Mouse (Mus musculus): ENCODE results near the gene Steap4. TPM values are rescaled to one million over a fixed set of nuclear protein-coding genes. Genes with fewer than 3 reads are reported as not detected.

The Steap4 gene
- polyA plus RNA-seq, 1 experiment = 8.7 TPM

DNA sequence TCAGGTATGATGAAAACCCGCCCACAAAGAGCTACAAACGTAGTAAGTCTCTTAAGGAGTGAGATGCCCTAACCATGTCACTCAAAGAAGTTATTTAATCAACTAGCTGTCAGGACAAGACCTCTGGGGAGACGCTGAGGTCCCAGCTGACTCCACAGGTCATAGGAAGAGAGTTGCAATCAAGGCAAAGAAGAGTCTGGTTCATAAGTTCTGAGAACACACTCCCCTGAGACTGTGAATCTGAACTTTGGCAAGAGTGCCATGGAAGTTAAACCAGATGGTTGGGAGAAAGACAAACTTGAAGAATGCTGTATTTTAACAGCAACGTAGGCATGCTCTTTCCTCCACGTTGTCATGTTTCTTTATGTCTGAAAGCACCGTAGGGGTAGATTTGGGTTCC, 971 bp upstream of the Steap4 start:
- DNase-seq = no peak

DNA sequence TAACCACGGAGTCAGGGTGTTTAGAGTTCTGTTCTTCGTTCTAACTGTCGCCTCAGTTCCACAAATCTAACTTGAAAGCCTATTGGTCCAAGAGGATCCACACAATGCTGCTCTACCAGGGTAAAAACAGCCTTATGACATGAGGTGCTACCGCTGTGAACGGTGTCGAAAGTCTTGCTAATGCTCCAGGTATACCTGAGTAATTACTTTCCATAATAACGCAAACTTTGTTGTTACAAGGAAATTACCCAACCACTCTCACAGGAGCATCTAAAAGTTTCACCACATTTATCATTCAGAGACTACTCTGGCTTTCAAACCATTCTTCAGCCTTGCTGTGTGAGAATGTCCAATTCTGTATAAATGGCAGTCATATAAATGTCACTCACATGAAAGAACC, 856 bp downstream of the Steap4 start:
- Histone ChIP-seq H3K4me1 (ENCODE audit: control insufficient read depth, insufficient read depth, low read length) (0 out of 2 replicates have a peak, but pooled peaks cover 2% of the 10 kb centered on the region), H3K4me3 (ENCODE audit: insufficient read depth, low read depth, low read length) (no peak overlapping the region), H3K27me3 (replicated peaks; ENCODE audit: control insufficient read depth, insufficient read depth, low read length) (no peaks in the 10 kb centered on the region; the same call in 1 of the 2 replicates), H3K27ac (ENCODE audit: insufficient read depth, low read depth, low read length) (no peak overlapping the region), H3K36me3 (ENCODE audit: control insufficient read depth, insufficient read depth, low read length) (no peaks in the 10 kb centered on the region)
- WGBS = 79% methylated on average over 7 of the region's 7 CpGs
- no peak for DNase-seq
- TF ChIP-seq POLR2A (IDR thresholded peaks at IDR 0.05; ENCODE audit: low read depth, low read length) (no peak), CTCF (conservative IDR thresholded peaks at IDR 0.05; ENCODE audit: insufficient read depth, insufficient read length, low read depth, low read length) (no peak)

More for the DNA sequence above, 971 bp upstream of the Steap4 start:
- H3K36me3 ChIP-seq (ENCODE audit: control insufficient read depth, insufficient read depth, low read length) = no peaks in the 10 kb centered on the region
- WGBS = 84% methylated on average over 6 of the region's 6 CpGs
- no peaks in the 10 kb centered on the region; the same call in 1 of the 2 replicates for H3K27me3 ChIP-seq (replicated peaks; ENCODE audit: control insufficient read depth, insufficient read depth, low read length)
- TF ChIP-seq CTCF (conservative IDR thresholded peaks at IDR 0.05; ENCODE audit: insufficient read depth, insufficient read length, low read depth, low read length) (no peak), POLR2A (IDR thresholded peaks at IDR 0.05; ENCODE audit: low read depth, low read length) (no peak)
- H3K4me1 ChIP-seq (ENCODE audit: control insufficient read depth, insufficient read depth, low read length) = 0 out of 2 replicates have a peak, but pooled peaks cover 2% of the 10 kb centered on the region
- H3K27ac ChIP-seq (ENCODE audit: insufficient read depth, low read depth, low read length) = no peak overlapping the region
- H3K4me3 ChIP-seq (ENCODE audit: insufficient read depth, low read depth, low read length) = no peak overlapping the region

DNA sequence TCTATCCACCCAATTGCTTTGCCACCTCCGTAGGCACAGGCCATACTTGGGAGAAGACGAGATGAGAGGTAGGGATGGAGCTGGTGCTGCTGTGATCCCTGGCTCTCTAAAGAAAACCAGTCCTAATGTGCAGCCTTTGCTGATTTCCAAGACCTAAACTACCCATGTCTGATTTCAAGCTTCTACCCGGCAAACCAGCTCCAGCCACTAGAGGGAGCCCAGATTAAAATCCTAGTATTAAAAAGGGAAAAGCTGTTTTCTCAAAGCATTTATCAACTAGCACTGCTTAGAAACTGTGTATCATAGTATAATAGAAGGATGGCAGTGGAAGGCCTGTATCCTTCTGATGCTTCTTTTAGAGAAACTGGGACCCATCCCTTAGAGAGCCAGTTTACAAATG, 5.0 kb downstream of the Steap4 start:
- no peak overlapping the region for H3K4me3 ChIP-seq (ENCODE audit: insufficient read depth, low read depth, low read length)
- TF ChIP-seq POLR2A (IDR thresholded peaks at IDR 0.05; ENCODE audit: low read depth, low read length) = no peak
- peak; percentile 45 for TF ChIP-seq CTCF (conservative IDR thresholded peaks at IDR 0.05; ENCODE audit: insufficient read depth, insufficient read length, low read depth, low read length)
- WGBS = 24% methylated on average over 3 of the region's 3 CpGs

DNA sequence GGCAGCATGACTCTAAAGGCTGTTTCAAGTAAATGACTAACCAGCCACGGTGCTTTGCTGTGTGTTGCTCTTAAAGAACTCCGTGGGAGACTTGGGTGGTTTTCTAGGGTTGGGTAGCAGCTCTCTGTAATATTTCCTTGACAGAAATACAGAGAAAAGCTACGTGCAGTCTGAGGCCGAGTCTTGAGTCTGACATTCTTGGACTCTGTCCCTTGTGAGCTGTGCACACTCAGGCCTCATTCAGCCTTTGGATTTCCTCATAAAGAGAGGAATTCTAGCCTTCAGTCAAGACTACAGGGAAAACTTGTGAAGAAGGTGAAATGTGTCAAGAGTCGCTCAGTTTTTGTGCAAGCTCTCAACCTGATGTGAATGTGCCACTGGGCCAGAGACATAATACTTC, 7.9 kb downstream of the Steap4 start:
- no peaks in the 10 kb centered on the region for H3K36me3 ChIP-seq (ENCODE audit: control insufficient read depth, insufficient read depth, low read length)
- TF ChIP-seq CTCF (conservative IDR thresholded peaks at IDR 0.05; ENCODE audit: insufficient read depth, insufficient read length, low read depth, low read length) (no peak), POLR2A (IDR thresholded peaks at IDR 0.05; ENCODE audit: low read depth, low read length) (no peak)
- no peaks in the 10 kb centered on the region for H3K27me3 ChIP-seq (replicated peaks; ENCODE audit: control insufficient read depth, insufficient read depth, low read length)
- WGBS = 44% methylated on average over 5 of the region's 5 CpGs
- no peak overlapping the region for H3K27ac ChIP-seq (ENCODE audit: insufficient read depth, low read depth, low read length)
- H3K4me3 ChIP-seq (ENCODE audit: insufficient read depth, low read depth, low read length) = no peak overlapping the region
- no peaks in the 10 kb centered on the region for H3K4me1 ChIP-seq (ENCODE audit: control insufficient read depth, insufficient read depth, low read length)
- DNase-seq = peak; percentile 5

More for the DNA sequence above, 5.0 kb downstream of the Steap4 start:
- no peaks in the 10 kb centered on the region for H3K27me3 ChIP-seq (replicated peaks; ENCODE audit: control insufficient read depth, insufficient read depth, low read length)
- no peaks in the 10 kb centered on the region for H3K36me3 ChIP-seq (ENCODE audit: control insufficient read depth, insufficient read depth, low read length)
- no peaks in the 10 kb centered on the region for H3K4me1 ChIP-seq (ENCODE audit: control insufficient read depth, insufficient read depth, low read length)
- DNase-seq = peak; percentile 46
- H3K27ac ChIP-seq (ENCODE audit: insufficient read depth, low read depth, low read length) = no peak overlapping the region

DNA sequence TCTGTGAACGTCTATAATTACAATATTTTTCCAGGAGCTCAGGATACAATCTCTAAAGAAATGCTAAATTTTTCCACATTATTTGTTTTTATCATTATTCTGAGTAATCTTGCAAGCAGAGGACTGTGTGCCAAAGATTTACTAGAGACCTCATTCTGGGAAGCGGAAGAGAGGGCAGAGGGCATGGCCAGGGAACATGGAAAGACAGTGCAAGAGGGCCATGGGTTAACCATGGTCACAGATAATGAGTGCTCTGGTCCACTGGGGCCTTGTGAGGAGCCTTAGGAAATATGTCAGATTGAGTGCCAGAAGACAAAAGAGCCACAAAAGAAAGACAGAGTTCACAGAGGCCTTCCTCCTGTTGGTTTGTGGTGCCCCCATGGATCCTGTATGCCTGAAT, 12.0 kb downstream of the Steap4 start:
- no peak overlapping the region for H3K4me3 ChIP-seq (ENCODE audit: insufficient read depth, low read depth, low read length)
- H3K4me1 ChIP-seq (ENCODE audit: control insufficient read depth, insufficient read depth, low read length) = no peaks in the 10 kb centered on the region
- no peaks in the 10 kb centered on the region for H3K27me3 ChIP-seq (replicated peaks; ENCODE audit: control insufficient read depth, insufficient read depth, low read length)
- H3K36me3 ChIP-seq (ENCODE audit: control insufficient read depth, insufficient read depth, low read length) = no peaks in the 10 kb centered on the region
- peak; percentile 17 for DNase-seq
- WGBS = 76% methylated on average over 2 of the region's 2 CpGs
- TF ChIP-seq CTCF (conservative IDR thresholded peaks at IDR 0.05; ENCODE audit: insufficient read depth, insufficient read length, low read depth, low read length) (no peak), POLR2A (IDR thresholded peaks at IDR 0.05; ENCODE audit: low read depth, low read length) (no peak)
- H3K27ac ChIP-seq (ENCODE audit: insufficient read depth, low read depth, low read length) = no peak overlapping the region

DNA sequence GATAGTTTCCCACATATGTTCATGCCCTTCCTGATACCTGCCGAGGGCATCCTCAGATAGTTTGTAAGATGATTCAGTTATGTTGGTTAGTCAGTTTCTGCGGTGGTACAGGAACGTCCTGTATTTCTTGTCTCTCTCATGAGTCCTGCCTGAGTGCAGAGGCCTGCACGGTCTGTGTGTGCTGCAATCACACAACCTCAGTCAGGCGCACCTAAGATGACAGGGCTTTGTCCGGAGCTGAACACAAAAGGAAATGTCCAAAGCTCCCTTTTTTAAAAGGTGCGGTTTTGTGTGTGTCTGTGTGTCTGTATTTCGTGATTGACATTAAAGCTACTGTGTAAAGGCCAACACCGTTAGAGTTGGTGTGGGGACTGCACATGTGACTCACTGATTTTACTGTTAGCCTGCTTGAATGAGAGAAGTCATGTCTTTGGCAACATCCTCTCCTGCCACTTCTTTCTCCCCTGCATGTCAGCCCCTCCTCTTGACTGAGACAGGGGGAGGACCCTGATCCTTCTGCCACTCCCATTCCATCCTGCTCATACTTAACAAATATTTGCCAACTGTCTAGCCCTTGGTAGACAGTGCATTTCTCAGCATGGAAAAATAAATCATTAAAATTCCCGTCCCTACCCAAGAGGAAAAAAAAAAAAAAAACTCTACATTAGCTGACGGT, 14.4 kb downstream of the Steap4 start:
- no peaks in the 10 kb centered on the region for H3K36me3 ChIP-seq (ENCODE audit: control insufficient read depth, insufficient read depth, low read length)
- no peak overlapping the region for H3K4me3 ChIP-seq (ENCODE audit: insufficient read depth, low read depth, low read length)
- no peak overlapping the region for H3K27ac ChIP-seq (ENCODE audit: insufficient read depth, low read depth, low read length)
- WGBS = 82% methylated on average over 11 of the region's 11 CpGs
- DNase-seq = no peak
- H3K4me1 ChIP-seq (ENCODE audit: control insufficient read depth, insufficient read depth, low read length) = no peaks in the 10 kb centered on the region
- TF ChIP-seq POLR2A (IDR thresholded peaks at IDR 0.05; ENCODE audit: low read depth, low read length) = no peak
- TF ChIP-seq CTCF (conservative IDR thresholded peaks at IDR 0.05; ENCODE audit: insufficient read depth, insufficient read length, low read depth, low read length) = no peak
- no peaks in the 10 kb centered on the region for H3K27me3 ChIP-seq (replicated peaks; ENCODE audit: control insufficient read depth, insufficient read depth, low read length)

DNA sequence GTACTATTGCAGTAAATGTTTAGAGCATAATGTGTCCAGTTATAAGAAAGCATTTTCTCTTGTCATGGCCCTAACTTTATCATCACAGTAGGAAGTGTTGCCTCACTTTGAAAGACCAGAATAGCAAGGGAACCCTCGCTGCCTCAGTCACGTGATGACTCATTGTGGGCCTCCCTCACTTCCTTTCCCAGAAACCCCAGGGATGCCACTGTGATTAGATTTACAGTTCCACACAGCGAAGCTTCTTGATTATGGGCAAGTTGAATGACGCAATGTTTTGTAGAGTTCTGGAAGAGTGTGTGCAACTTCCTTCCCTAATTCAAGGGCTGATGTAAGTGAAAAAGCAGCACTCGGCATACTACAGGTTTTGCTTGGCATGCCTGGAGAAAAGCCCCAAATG, 20.3 kb downstream of the Steap4 start:
- DNase-seq = no peak
- no peak overlapping the region for H3K27ac ChIP-seq (ENCODE audit: insufficient read depth, low read depth, low read length)
- no peaks in the 10 kb centered on the region for H3K36me3 ChIP-seq (ENCODE audit: control insufficient read depth, insufficient read depth, low read length)
- 71% methylated on average over 5 of the region's 5 CpGs for WGBS
- H3K27me3 ChIP-seq (replicated peaks; ENCODE audit: control insufficient read depth, insufficient read depth, low read length) = no peaks in the 10 kb centered on the region
- no peak overlapping the region for H3K4me3 ChIP-seq (ENCODE audit: insufficient read depth, low read depth, low read length)
- TF ChIP-seq CTCF (conservative IDR thresholded peaks at IDR 0.05; ENCODE audit: insufficient read depth, insufficient read length, low read depth, low read length) (no peak), POLR2A (IDR thresholded peaks at IDR 0.05; ENCODE audit: low read depth, low read length) (no peak)
- no peaks in the 10 kb centered on the region for H3K4me1 ChIP-seq (ENCODE audit: control insufficient read depth, insufficient read depth, low read length)

Data from kidney, adult 2 months (tissue).